Mouse (Mus musculus) frontal cortex, adult 2 months (tissue): ENCODE data around the gene Rtn4r. TPM values are rescaled to one million over a fixed set of nuclear protein-coding genes. Genes with fewer than 3 reads are reported as not detected.
"Not testable (repeated sequence)": the region's sequence is repeated elsewhere in the genome, so short reads cannot be mapped to it uniquely, and the experiment has no call there.

Source experiments
- DNase-seq, 2 experiments: peaks; one replicate each; pipeline ENCODE4 v3.0.0; 2022; ENCODE audit warnings: low spot score in 1 of 2; ENCODE audit errors: extremely low spot score in 1 of 2
- polyA plus RNA-seq: library from polyadenylated mRNA; depleted of rRNA; stranded (reverse); fragments of >200 nt; gene quantifications from 2 replicates; pipeline ENCODE4 v1.2.3, GENCODE M21; 2012; rRNA removed

Gene Rtn4r
- polyA plus RNA-seq, 1 experiment = 125 TPM

- no peak for DNase-seq
Measured at GRCm38 (mm10) chr16:18185715-18186449, 58.4 kb downstream of the Rtn4r start.

GRCm38 (mm10) chr16:18186798-18187197 lies 59.4 kb downstream of the Rtn4r start:
- DNase-seq = no peak

GRCm38 (mm10) chr16:18187221-18187620 lies 59.8 kb downstream of the Rtn4r start:
- DNase-seq = no peak

- no peak for DNase-seq
Measured at GRCm38 (mm10) chr16:18191006-18191405, 63.6 kb downstream of the Rtn4r start.

GRCm38 (mm10) chr16:18194208-18194985 lies 67.0 kb downstream of the Rtn4r start:
- DNase-seq = no peak

GRCm38 (mm10) chr16:18195068-18195467 lies 67.6 kb downstream of the Rtn4r start:
- peak; percentile 82 to 88 for DNase-seq

GRCm38 (mm10) chr16:18195561-18195960 lies 68.1 kb downstream of the Rtn4r start:
- not testable (repeated sequence) for DNase-seq

- DNase-seq = no peak
Measured at GRCm38 (mm10) chr16:18197881-18198280, 70.4 kb downstream of the Rtn4r start.

GRCm38 (mm10) chr16:18198365-18199098 lies 71.1 kb downstream of the Rtn4r start:
- DNase-seq = no peak

GRCm38 (mm10) chr16:18200062-18200461 lies 72.6 kb downstream of the Rtn4r start:
- DNase-seq = no peak

GRCm38 (mm10) chr16:18201620-18202019 lies 74.2 kb downstream of the Rtn4r start:
- DNase-seq = no peak

Other genes with a start within 250 kb of the Rtn4r start
- gene Gm20518, start 236.0 kb upstream of the Rtn4r start, polyA plus RNA-seq = 2.3 and 2.7 TPM in 2 replicates
- 0.04 and 0.08 TPM in 2 replicates for gene Tssk1, start 233.4 kb upstream of the Rtn4r start, polyA plus RNA-seq
- gene Dgcr2, start 229.1 kb upstream of the Rtn4r start, polyA plus RNA-seq = 87.2 and 95.4 TPM in 2 replicates
- not detected in 2 replicates for gene Tssk2, start 229.0 kb upstream of the Rtn4r start, polyA plus RNA-seq
- 36.4 and 47.2 TPM in 2 replicates for gene Ess2, start 216.3 kb upstream of the Rtn4r start, polyA plus RNA-seq
- gene Gsc2, start 212.6 kb upstream of the Rtn4r start, polyA plus RNA-seq = 0.08 TPM in 1 of 2 replicates, not detected in the other
- 61.7 and 71.6 TPM in 2 replicates for gene Slc25a1, start 199.4 kb upstream of the Rtn4r start, polyA plus RNA-seq
- gene Vpreb2, start 147.2 kb upstream of the Rtn4r start, polyA plus RNA-seq = not detected in 2 replicates
- 100 and 104 TPM in 2 replicates for gene Dgcr6, start 74.8 kb upstream of the Rtn4r start, polyA plus RNA-seq
- gene Prodh, start 37.4 kb upstream of the Rtn4r start, polyA plus RNA-seq = 54.6 and 55.5 TPM in 2 replicates
- gene Ccdc188, start 90.2 kb downstream of the Rtn4r start, polyA plus RNA-seq = not detected in 2 replicates
- 142 and 152 TPM in 2 replicates for gene Zdhhc8, start 107.5 kb downstream of the Rtn4r start, polyA plus RNA-seq
- gene Trmt2a, start 121.0 kb downstream of the Rtn4r start, polyA plus RNA-seq = 76.5 and 77.2 TPM in 2 replicates
- gene Ranbp1, start 121.1 kb downstream of the Rtn4r start, polyA plus RNA-seq = 108 and 116 TPM in 2 replicates
- gene Gm49776, start 130.7 kb downstream of the Rtn4r start, polyA plus RNA-seq = 0.55 TPM in 1 of 2 replicates, not detected in the other
- gene Dgcr8, start 161.6 kb downstream of the Rtn4r start, polyA plus RNA-seq = 48.4 and 49.4 TPM in 2 replicates
- gene Tango2, start 220.5 kb downstream of the Rtn4r start, polyA plus RNA-seq = 181 and 196 TPM in 2 replicates
- gene Arvcf, start 220.5 kb downstream of the Rtn4r start, polyA plus RNA-seq = 40.8 and 44.2 TPM in 2 replicates